Mouse (Mus musculus) skeletal muscle tissue, adult 2 months (tissue): ENCODE measurements around the gene Pxylp1.

Experiments
- DNase-seq: peaks from one replicate; pipeline ENCODE4 v3.0.0-alpha.2; 2012; ENCODE audit warnings: low read depth, low spot score

Pxylp1 gene

DNA sequence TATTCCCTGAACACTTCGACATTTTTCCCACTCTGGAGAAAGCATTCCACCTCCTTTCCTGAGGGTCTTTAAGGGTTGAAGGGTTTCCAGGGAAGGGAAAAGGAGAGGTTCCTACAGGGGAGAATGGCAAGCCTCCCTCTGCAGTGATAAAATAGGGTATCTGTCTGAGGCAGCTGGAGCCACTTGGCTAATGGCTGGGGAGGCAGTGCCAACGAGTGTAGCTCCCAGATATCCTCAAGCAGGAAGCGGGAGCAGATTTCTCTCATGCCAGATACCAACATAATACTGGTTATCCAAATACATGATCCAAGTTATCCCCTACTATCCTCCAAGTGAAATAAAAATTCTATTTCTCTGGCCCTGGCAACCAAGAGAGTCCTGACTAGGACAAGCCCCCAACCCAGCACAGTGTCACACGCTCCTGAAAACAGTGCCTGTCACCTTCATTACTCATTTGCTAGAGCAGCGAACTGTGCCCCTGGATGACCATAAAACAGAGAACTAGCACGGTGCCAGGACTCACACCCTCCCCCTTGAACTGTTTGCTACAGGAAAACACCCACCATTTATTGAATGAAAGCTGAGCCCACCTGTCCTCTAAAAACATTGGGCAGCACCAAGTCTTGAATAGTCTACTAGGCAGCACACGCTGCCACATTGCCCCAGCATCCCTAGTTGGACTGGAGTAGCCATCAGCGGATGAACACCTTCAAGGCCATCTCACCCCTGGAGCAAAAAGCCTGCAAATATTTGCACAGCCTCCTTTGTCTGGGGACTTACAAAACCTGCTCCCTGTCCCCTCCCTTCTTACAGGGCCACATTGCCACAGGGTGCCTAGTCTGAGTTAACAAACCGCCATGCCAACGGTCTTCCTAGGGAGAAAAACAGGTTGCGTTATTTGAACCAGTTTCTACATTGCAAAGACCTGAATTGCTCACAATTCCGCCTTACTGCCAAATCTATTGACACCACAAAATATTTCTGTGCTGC, 833 bp downstream of the Pxylp1 start:
- no peak for DNase-seq

DNA sequence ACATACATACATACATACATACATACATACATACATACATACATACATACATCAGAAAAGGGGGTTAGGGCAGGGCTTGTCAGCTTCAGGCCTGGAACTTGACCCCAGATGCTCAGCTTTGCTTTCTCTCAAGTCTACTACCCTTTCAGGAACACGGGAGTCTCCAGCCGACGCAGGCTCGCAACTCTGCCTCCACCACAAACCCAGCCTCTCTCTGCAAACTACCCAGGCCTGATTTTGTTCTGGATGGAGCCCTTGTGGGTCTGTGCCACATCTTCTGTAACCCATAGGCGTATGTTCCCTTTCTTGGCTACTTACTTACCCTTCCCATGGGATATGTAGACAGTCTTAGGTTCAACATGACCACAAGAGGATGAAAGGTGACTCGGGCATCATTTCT, 1.7 kb downstream of the Pxylp1 start:
- DNase-seq: no peak

DNA sequence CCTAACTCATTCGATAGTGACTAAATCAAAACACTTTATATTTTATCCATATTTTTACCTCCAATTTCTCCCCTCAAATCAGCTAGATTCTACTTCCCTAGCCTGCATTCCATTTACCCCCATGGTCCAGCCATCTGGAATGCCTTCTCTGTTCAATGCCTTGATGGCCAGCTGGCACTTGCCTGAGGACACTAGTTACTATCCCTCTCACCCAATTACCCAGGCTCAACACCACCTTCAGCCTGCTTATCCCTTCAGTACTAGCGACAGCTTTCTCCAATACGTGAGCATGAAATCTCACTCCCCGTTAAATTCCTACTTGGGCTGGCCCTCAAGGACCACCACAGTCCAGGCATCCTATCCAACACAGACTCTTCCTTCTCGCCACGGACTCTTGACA, 2.2 kb downstream of the Pxylp1 start:
- no peak for DNase-seq

DNA sequence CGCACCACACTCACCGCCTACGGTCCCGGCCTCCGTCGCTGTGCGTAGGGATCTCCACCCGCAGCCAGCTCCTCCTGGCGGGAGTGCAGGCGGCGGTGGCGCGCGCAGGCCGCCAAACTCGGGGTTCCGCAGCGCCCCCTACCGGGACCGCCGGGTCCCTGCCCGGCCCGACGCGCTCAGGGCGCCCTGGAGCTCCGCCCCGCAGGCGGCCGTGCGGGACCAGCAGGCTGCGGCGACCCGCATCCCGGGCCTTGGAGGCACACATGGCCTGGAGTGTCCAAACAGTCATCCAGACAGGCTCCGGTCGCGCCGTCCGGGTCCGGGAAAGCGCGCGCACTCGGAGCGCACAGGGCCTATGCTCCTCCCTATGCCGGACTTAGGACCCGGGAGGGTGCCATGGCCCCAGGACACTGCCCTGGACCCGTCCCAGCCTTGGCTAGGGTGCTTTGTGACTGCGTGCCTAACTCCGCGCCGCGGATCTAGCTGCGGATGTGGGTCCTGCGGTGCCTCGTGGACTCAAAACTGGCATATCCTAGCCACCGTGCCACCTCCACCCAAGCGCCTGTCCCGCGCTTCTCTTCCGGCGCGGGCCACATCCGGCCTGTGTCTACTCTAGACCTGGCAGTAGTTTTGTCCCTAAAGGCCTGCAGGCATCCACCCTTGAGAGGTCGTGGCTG, 3.0 kb downstream of the Pxylp1 start:
- peak; percentile 68 for DNase-seq

DNA sequence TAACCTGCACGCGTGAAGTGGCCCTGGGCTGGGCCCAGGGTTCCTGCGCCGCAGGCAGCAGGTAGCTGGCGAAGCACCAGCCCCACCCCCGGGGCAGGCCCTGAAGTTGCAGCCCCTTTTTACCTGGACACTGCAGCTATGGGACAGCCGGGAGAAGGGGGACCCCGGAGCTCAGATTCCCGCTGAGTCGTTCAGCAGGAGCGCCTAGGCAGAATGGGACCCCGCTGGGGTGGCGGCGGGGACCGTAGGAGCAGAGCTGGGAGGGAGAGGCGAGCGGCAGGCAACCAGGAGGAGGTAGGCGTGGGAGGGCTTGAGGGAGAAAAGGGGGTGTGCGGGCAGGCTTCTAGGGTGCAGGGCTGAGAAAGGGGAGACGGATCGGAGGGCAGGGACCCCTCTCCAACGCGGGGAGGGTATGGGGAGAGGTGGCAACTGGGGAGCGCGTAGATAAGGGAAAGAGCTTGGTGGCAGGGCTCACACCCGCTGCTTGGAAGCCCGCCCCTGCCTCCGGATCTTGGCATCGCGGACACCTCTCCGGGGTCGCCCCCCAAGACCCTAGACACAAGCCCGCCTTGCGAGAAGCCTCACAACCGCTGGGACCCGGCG, 3.6 kb downstream of the Pxylp1 start:
- no peak for DNase-seq

DNA sequence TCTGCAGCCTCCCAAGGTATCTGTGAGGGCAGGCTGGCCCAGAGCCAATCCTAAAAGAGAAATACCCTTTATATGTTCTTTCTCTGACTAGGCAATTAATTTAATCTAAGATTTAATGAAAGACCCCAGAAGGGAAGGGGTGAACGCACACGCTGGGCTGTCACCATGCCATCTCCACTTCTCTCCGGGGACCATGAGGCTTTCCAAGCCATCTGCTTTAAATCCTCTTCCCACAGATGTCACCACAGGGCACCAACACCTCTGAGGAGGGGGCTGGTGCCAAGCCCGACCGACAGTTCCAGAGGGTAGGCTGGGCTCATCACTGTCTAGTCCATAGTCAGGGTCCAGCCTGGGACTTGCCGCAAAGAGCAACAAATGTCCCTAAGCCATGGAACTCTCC, 4.5 kb downstream of the Pxylp1 start:
- DNase-seq: no peak

DNA sequence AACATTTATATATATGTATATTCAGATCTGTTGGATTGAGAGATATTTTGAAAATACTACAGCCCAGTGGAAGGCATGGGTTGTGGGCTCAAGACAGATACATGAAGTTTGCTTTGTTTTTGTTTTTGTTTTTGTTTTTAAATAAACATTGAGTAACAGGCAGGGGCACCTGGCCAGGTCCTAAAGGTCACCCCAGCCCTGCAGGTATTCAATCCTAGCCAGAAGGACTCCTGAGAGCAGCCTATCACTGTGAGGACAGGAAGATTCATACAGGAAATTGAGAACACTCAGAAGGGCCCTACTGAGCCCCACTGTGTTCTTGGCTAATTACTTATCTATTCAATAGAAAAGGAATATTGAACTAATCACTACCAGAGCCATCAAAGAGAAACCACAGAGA, 5.0 kb downstream of the Pxylp1 start:
- no peak for DNase-seq

DNA sequence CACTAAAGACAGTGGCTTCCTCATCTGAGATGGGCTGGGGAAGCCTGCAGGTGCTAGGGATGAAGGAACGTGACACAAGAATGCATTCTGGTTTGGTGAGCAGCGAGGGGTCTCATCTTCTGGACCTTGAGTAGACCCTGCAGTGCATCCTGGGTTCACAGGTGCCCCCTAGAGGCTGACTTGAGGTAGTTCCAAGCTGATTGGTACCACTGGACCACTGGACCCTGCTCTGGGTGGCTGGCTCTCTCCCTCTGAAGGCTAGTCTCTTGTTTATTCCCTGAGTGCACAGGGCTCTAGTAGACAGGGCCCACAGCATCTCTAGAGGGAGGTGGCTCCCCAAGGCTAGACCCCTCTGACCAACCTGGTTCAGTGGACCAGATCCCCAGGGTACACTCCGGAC, 6.7 kb downstream of the Pxylp1 start:
- no peak for DNase-seq

DNA sequence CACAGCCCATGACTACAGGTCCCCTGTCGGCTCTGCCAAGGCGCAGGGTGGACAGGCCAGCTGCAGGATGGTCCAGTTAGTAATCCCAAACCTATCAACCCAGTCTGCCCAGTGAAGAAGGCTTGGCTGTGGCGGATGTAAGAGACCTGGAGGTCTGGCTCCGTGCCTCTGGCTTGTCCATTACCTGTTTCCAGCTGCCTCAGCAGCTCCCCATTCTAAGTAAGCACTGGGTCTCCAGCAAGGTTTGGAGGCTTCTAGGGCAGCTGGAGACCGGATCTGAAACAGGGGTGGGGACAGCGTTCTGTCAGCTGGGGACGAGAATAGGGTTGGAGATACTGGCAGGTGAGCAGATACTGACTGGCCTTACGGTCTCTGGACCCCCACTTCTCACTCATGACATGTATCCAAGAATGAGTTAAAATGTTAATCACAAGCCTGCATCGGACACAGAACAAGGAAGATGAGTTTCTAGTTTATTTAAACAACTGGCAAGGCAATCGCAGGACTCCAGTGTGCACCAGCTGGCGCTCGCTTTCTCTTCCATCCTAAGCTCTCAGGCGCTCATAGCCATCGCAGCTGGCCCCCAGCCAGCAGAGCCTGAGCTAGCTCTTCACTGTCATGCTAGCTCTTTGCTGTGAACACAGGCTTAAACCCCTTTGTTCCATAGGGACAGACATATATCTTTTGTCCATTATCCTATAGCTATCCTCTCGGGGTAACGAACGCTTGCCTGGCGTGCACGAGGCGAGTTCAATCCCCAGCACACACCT, 9.8 kb downstream of the Pxylp1 start:
- DNase-seq: peak; percentile 65

DNA sequence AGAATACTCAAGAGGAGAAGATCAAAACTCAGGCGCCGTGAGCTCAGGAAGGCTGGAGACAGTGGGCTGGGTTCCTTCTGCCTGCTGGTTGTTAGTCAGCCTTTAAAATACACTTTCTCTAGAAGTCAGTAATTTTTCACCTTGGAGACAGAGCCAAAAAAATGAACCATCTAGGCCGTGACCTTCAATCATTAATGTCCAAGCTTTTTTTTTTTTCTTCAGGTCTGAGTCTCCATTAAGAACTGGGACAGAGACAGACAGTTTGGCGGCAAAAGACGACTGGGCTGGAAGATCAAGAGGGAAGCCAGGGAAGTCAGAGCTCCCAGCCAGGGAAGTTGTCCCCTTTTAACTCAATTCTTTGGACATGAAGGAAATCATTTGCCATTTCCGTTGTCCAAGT, 10.6 kb downstream of the Pxylp1 start:
- no peak for DNase-seq

DNA sequence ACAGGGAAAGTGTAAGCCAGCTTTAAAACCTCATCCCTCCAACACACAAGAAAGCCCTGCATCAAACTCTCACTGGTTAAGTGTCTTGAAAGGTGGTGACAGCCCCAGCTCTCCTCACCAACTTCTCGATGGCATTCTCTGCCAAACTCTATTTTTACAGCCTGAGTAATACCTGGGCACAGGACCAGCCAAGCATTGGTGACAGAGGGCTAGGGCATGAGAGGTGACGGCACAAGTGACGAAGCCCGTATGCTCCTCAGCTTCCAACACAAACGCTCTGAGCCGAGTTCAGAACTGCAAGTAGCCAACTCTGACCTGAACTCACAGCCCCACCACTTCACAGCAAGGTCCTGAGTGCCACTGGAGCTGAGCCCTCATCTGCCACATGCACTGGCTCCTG, 13.4 kb downstream of the Pxylp1 start:
- DNase-seq: peak; percentile 88

DNA sequence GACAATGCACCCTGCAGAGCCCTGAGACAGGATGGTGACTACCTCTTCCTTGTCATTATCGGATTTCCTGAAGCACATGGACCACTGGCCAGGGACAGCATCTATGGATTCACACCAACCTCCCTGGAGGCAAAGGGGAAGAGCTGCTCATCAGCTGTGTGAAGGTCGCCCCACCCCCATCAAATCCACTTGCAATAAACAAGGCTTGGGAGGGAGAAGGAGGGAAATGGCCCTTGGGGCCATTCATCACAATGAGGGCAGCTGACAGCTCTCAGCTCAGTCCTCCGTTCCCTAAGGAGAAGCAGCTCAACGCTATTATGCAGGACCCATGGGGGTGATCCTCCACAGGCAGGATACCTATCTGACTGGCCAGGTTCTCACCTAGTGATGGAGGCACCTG, 14.0 kb downstream of the Pxylp1 start:
- DNase-seq: no peak

DNA sequence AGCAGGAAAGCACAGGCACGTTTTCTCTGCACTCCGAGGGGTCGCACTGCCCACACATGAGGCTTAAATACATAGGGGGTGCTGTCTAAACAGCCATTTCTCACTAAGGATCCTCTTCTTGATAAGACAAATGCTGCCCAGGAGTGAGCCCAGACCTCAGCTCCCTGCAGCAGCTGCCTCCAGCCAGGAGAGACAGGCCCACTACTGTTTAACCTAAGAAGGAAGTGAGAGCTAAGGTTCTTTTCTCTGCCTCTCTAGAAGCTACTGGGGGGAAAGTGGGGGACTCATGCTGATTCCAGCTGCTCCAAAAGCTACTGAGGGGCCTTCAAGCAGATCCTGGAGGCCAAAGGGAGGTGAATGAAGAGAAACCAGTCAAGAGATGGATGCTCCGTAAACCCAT, 16.8 kb downstream of the Pxylp1 start:
- DNase-seq: no peak

DNA sequence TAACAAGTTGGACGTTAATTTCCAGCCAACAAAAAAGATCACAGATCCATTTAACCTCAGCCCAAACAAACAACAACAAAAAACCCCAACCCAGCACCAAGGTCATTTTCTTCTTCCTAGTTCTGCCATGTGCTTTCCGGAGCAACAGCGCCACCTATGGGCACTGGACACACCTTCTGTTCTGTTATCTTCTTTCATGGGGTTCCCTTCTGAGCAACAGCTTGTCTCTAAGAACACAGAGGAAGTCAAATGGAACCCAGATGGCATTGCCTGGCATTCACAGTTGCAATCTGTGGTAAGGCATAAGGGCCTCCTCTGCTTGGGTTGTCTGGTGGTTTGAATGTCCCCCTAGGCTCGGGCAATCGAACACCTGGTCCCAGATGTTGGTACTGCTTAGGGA, 19.4 kb downstream of the Pxylp1 start:
- peak; percentile 40 for DNase-seq

DNA sequence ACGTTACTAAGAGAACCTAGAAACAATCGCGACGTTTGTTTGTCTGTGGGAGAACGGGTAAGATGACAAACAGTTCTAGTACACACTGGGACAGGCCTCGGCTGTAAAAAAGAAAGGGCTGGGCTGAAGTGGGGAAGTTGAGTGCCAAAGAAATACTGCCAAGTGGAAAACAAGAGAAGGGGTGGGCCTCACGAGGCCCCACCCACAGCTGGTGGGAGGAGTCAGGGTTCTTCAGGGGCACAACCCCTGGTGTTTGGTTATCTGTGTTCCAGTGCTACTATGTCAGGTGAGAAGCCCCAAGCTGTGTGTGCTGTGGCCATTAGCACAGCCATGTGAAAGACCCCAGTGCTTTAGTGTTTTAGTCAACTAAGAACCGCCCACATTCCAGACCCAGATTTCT, 22.4 kb downstream of the Pxylp1 start:
- no peak for DNase-seq

DNA sequence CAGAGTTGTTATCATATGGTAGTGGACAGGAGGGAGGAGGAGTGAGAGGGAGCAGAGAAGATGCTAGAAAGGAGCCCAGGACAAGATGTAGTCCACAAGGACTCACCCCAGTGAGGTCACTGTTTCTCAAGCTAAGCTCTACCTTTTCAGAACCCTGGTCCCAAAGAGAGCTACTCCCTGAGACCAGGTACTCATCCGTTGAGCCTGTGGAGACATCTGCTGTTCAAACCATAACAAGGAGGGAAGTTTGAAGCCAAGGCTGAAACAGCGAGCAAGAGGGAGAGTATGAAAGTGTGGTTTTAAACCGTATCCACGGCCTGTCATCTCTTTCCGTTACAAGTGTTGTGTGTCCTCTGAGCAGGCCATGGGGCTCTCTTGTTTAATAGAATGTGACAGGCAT, 22.9 kb downstream of the Pxylp1 start:
- DNase-seq: no peak

DNA sequence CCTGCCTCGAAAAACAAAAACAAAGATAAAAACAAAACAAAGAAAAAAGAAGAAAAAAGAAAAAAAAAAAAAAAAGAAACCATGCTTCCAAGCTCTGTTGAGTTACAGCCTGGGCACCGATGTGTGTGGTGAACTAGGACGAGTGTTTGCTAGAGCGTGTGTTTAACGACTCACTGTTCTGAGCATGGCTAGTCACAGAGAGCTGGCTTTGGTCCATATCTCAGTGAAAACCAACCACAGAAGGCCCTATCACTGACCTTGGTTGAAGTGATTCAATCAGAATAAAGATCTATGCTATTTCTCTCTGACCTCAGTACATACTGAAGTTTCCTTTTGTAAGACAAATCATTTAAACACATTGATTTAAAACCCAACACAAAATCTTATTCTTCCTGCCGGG, 23.9 kb downstream of the Pxylp1 start:
- DNase-seq: no peak

DNA sequence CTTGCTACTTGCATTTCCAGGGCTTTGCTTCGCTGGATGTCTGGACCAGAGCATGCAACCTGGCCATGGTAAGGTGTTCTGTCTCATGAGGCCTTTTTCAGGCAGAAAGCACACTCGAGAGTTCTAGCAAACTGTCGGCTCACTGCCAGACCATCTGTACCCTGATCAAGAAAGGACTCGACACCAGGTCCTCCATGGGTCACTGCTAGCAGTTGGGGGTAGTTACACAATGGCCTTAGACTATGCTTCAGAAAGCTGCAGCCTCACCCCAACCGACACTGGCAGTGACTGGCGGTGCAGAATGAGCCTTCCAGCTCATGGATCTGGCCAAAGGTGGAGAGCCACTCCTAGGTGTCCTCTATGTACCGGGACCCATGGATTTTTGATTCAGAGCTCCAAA, 25.3 kb downstream of the Pxylp1 start:
- no peak for DNase-seq

DNA sequence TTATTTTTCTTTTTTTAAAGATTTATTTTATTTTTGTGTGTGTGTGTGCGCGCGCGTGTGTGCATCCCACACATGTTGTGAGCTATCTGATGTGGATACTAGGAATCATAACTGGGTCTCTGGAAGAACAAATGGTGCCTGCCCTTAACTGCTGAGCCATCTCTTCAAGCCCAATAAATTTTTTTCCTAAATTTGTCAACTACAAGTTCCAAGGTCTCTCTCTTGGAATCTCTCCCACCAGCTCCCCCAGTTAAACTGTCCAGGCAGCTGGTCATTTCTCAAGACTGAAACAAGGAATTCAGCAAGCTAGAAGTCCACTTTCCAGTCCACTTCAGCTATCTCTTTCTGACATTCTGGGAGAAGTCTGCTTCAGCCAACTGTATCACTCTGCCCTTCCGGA, 26.3 kb downstream of the Pxylp1 start:
- no peak for DNase-seq

DNA sequence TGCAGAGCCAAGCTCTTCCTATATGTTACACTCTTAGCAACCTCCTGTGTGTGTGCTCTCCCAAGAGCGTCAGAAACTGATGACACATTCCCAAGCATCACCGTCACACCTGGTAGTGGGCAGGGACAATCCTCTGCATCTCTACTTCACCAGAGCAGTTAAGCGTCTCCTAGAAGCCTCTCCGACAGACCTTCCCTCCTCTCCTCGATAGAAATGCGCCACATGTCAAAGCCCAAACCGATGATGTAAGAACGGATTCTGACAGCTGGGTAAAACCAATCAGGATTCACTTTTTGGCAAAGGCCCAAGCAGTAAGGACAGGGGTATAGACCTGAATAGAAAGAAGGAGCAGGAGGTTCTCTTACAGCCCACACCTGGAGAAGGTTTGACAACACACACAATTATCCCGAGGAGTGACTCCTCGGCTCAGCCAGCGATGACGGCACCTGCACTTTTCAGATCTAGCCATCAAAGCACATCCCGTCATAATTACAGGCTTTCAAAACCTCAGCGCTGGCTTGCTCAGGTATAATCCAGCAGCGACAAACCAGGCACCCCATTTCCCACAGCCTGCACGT, 26.9 kb downstream of the Pxylp1 start:
- no peak for DNase-seq

DNA sequence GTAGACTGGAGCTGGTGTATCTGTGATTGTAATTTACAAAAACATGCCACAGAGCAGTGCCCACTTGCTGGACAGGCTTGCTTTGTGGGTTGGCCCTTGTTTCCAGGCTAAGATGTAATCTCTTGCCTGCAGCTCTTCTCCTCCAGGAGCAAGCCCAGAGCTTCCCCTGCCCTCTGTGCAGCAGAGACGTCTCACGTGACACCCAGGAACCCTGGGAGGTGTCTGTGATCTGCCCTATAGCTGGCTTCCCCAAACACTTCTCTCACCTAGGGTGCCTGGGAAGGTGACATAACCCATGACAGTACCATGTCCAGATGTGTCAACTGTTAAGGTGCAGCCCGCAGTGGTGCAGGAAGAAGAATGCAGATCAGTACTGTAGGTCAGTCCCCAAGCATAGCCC, 28.9 kb downstream of the Pxylp1 start:
- no peak for DNase-seq

DNA sequence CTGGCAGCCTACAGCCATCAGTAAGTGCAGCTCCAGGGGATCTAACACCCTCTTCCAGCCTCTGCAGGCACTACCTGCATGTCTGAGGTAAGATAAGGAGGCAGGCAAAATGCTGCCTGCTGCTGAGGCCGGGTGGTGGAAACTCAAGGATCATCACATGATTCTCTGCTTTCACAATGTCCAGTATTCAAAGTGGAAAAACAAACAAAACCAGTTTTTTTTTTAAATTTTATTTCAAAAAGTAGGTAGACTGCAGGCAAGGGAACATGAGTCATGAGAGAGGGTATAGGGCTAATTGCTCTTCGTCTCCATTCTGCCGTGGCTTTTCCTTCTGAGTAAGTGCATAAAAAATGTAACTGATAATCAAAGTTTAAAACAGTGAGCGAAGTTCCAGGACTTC, 29.6 kb downstream of the Pxylp1 start:
- no peak for DNase-seq
